Mouse (Mus musculus): ENCODE results near the gene Krt83. TPM values are rescaled to one million over a fixed set of nuclear protein-coding genes. Genes with fewer than 3 reads are reported as not detected.

Krt83 gene
- polyA plus RNA-seq, 1 experiment from 2014 or later: not detected

DNA sequence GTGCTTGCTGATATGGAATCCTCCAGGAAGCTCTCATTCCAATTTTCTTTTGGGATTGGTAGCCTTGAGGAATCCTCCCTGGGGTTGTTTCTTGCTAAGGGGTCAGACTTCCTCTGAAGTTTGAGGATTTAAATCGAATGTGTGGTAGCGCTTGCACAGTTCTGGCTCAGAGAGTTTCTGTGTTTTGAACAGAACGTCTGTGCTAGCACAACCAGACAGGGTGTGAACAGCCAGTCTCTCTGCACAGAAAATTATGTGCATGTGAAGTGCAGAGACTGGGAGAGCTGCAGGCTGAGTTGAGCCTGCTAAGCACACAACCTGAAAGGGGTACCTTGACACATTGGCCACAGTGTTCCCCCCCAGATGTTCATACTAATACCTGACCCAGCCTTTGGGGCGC lies 50.5 kb downstream of the Krt83 start:
- no peaks in the 10 kb centered on the region for H3K9me3 ChIP-seq (replicated peaks)
- H3K9ac ChIP-seq: no peak overlapping the region
- no peak overlapping the region for H3K4me3 ChIP-seq
- ATAC-seq (replicated peaks; ENCODE audit: insufficient number of reproducible peaks, insufficient read depth, low FRiP score, low read depth): no peak
- no peak overlapping the region for H3K27ac ChIP-seq
- peaks cover 51% of the 10 kb centered on the region for H3K27me3 ChIP-seq
- no peaks in the 10 kb centered on the region for H3K36me3 ChIP-seq
- no peak overlapping the region for H3K4me2 ChIP-seq
- peaks cover 6% of the 10 kb centered on the region for H3K4me1 ChIP-seq (replicated peaks)
- WGBS: 60% methylated on average over 4 of the region's 4 CpGs

DNA sequence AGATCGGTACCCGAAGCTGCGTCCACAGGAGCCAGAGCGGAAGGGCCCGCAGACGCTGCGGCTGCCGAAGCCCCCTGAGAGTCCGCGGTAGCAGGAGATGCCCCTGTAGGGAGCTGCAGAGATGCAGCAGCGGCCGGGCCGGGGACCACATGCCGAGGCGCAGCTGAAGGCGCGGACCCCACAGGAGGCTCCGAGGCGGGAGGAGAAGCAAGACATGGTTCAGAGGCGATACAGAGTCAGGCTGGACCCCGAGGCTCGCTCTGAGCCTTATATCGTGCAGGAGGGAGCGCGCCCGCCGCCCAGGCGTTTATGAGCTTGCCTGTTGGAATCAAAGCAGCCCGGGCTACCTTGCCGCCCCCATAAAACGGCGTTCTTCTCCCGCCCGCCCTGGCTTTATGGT lies 52.8 kb downstream of the Krt83 start, which contains the start of gene Krt87:
Gene Krt87, minus strand, starts transcription at position 250 of the 400 bp plus-strand sequence.
- H3K9me3 ChIP-seq (replicated peaks): no peaks in the 10 kb centered on the region
- H3K4me2 ChIP-seq: peak within 1 kb of the TSS; percentile 44
- WGBS: 2% methylated on average over 29 of the region's 34 CpGs
- H3K27ac ChIP-seq: no peak within 1 kb of the TSS
- peaks cover 6% of the 10 kb centered on the region for H3K4me1 ChIP-seq (replicated peaks)
- no peaks in the 10 kb centered on the region for H3K36me3 ChIP-seq
- H3K9ac ChIP-seq: no peak within 1 kb of the TSS
- H3K27me3 ChIP-seq: peaks cover 51% of the 10 kb centered on the region
- ATAC-seq (replicated peaks; ENCODE audit: insufficient number of reproducible peaks, insufficient read depth, low FRiP score, low read depth): no peak
- peak within 1 kb of the TSS; percentile 27 for H3K4me3 ChIP-seq

DNA sequence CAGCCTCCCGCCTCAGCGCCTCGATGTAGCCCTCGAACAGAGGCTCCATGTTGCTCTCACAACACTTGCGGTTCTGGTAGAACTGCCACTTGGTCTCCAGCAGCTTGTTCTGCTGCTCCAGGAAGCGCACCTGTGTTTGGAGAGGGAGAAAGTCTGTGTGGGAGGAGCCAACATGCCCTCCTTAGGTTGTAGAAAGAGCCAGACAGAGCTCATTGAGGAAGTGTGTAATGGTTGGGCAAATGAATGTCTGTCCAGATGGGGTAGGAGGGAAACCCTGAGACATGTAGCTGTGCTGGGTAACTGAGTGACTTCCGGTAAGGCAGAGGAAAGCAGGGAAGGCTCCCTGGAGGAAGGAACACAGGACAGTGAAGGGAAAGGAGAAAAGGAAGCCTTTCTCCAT lies 54.7 kb downstream of the Krt83 start:
- Histone ChIP-seq H3K27ac (no peak overlapping the region), H3K9ac (no peak overlapping the region), H3K4me3 (no peak overlapping the region), H3K9me3 (replicated peaks) (no peaks in the 10 kb centered on the region), H3K4me1 (replicated peaks) (peaks cover 6% of the 10 kb centered on the region), H3K36me3 (no peaks in the 10 kb centered on the region), H3K4me2 (no peak overlapping the region), H3K27me3 (peaks cover 57% of the 10 kb centered on the region)
- no peak for ATAC-seq (replicated peaks; ENCODE audit: insufficient number of reproducible peaks, insufficient read depth, low FRiP score, low read depth)
- WGBS: 81% methylated on average over 7 of the region's 7 CpGs

Other genes with a start within 250 kb of the Krt83 start
- gene Nr4a1, start 237.2 kb downstream of the Krt83 start, polyA plus RNA-seq (2015; fragmentation: Nextera tagmentation; extraction: Ambion mirVana): 10.6 and 12.5 TPM in 2 replicates
- gene Atg101, start 207.2 kb downstream of the Krt83 start, polyA plus RNA-seq (2015; fragmentation: Nextera tagmentation; extraction: Ambion mirVana): 52.0 and 59.9 TPM in 2 replicates
- 3.1 and 4.8 TPM in 2 replicates for gene 6030408B16Rik, start 198.3 kb downstream of the Krt83 start, polyA plus RNA-seq (2015; fragmentation: Nextera tagmentation; extraction: Ambion mirVana)
- gene Krt80, start 121.3 kb downstream of the Krt83 start, polyA plus RNA-seq (2015; fragmentation: Nextera tagmentation; extraction: Ambion mirVana): 7.4 and 8.1 TPM in 2 replicates
- gene Krt7, start 80.5 kb downstream of the Krt83 start, polyA plus RNA-seq (2015; fragmentation: Nextera tagmentation; extraction: Ambion mirVana): 17.4 and 28.2 TPM in 2 replicates
- gene Krt87, start 52.7 kb downstream of the Krt83 start, polyA plus RNA-seq (2015; fragmentation: Nextera tagmentation; extraction: Ambion mirVana): 0.15 TPM in 1 of 2 replicates, not detected in the other
- gene Krt88, start 43.8 kb downstream of the Krt83 start, polyA plus RNA-seq (2015; fragmentation: Nextera tagmentation; extraction: Ambion mirVana): not detected in 2 replicates
- gene Krt81, start 27.8 kb downstream of the Krt83 start, polyA plus RNA-seq (2015; fragmentation: Nextera tagmentation; extraction: Ambion mirVana): not detected in 2 replicates
- not detected in 2 replicates for gene Krt86, start 18.0 kb downstream of the Krt83 start, polyA plus RNA-seq (2015; fragmentation: Nextera tagmentation; extraction: Ambion mirVana)
- not detected in 2 replicates for gene Gm49425, start 25.7 kb upstream of the Krt83 start, polyA plus RNA-seq (2015; fragmentation: Nextera tagmentation; extraction: Ambion mirVana)
- not detected in 2 replicates for gene Krt84, start 41.3 kb upstream of the Krt83 start, polyA plus RNA-seq (2015; fragmentation: Nextera tagmentation; extraction: Ambion mirVana)
- gene Krt82, start 59.2 kb upstream of the Krt83 start, polyA plus RNA-seq (2015; fragmentation: Nextera tagmentation; extraction: Ambion mirVana): not detected in 2 replicates
- gene Krt90, start 71.4 kb upstream of the Krt83 start, polyA plus RNA-seq (2015; fragmentation: Nextera tagmentation; extraction: Ambion mirVana): 0.09 TPM in 1 of 2 replicates, not detected in the other
- 0.05 and 0.47 TPM in 2 replicates for gene Krt75, start 82.4 kb upstream of the Krt83 start, polyA plus RNA-seq (2015; fragmentation: Nextera tagmentation; extraction: Ambion mirVana)
- not detected in 2 replicates for gene Gm5414, start 136.7 kb upstream of the Krt83 start, polyA plus RNA-seq (2015; fragmentation: Nextera tagmentation; extraction: Ambion mirVana)
- not detected in 2 replicates for gene Gm5478, start 155.9 kb upstream of the Krt83 start, polyA plus RNA-seq (2015; fragmentation: Nextera tagmentation; extraction: Ambion mirVana)
- gene Krt6b, start 188.8 kb upstream of the Krt83 start, polyA plus RNA-seq (2015; fragmentation: Nextera tagmentation; extraction: Ambion mirVana): not detected in 2 replicates
- gene Krt6a, start 202.8 kb upstream of the Krt83 start, polyA plus RNA-seq (2015; fragmentation: Nextera tagmentation; extraction: Ambion mirVana): 0.20 and 0.36 TPM in 2 replicates
- 2.8 and 29.6 TPM in 2 replicates for gene Krt5, start 221.4 kb upstream of the Krt83 start, polyA plus RNA-seq (2015; fragmentation: Nextera tagmentation; extraction: Ambion mirVana)

Data from heart, embryonic 15.5 days (tissue).